Mouse (Mus musculus): ENCODE data around the gene Pex14. TPM values are rescaled to one million over a fixed set of nuclear protein-coding genes. Genes with fewer than 3 reads are reported as not detected.

Gene Pex14
- polyA plus RNA-seq, 1 experiment from 2014 or later = 67.3 TPM

DNA sequence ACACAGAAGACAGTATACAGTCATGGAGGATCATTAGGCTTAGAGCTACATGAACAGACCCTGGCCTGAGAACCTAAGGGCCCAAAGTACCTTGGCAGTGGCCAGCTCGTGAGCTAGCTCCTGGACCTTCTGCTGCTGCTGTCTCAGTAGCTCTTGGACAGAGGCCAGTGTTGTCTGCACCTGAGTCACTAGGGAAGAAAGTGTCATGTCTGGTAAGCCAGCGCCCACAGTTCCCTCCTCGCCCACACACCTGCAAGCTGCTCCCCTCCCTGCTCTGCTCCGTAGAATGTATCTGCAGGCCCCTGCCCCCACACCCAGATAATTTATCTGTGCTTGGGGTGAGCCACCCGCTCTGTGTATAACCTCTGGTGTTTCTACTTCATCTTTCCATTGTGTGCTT, 133.5 kb downstream of the Pex14 start:
- peaks cover 33% of the 10 kb centered on the region for H3K4me1 ChIP-seq (ENCODE audit: insufficient read depth, low read length)
- H3K27me3 ChIP-seq (ENCODE audit: insufficient read depth, low read length) = no peaks in the 10 kb centered on the region
- ATAC-seq (ENCODE audit: low FRiP score, low TSS enrichment) = no peak
- H3K4me3 ChIP-seq (ENCODE audit: low read length) = no peak overlapping the region
- H3K4me2 ChIP-seq (replicated peaks; ENCODE audit: low read depth, low read length) = no peak overlapping the region
- no peak overlapping the region for H3K27ac ChIP-seq (ENCODE audit: low read length)
- peaks cover 14% of the 10 kb centered on the region; the same call in 1 of the 2 replicates for H3K36me3 ChIP-seq (ENCODE audit: insufficient read depth, low read length)
- H3K9ac ChIP-seq (replicated peaks; ENCODE audit: low read length) = no peak overlapping the region
- WGBS = 69% methylated on average over 5 of the region's 5 CpGs
- H3K9me3 ChIP-seq (ENCODE audit: low read length) = no peaks in the 10 kb centered on the region

DNA sequence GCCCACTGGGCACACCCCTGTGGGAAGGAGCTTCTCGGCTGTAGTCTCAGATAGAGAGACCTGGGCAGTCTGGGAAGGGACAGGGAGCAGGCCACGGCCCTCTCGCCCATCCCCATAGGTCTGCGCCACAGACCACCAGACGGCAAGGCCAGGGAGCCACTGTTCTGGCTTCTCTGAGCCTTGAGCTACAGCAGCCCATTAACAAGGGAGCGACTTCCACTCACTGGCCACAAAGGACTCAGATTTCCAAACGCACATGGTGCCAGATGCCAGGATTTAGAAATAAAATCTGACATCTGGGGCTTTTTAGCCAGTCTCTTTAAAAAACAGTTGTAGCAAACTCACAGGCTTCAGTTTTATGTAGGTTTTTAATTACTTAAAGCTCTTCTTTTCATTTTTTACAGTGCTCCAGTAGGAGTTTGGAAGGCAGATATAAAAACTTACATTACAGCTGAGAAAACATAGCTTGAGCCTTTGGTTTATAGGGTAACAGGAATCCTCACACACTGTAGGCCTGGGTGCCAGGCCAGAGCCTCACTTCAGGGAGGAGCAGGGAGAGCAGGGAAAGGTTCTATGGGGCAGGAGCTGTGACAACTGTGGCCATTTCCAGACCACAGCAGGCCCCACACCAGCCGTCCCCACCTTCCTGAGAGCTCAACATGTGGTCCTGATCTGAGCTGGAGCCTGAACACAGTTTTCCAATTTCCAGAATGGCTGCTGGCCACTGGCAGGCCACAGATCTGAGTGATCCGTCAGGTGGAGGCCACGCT, 134.9 kb downstream of the Pex14 start:
- Histone ChIP-seq H3K27me3 (ENCODE audit: insufficient read depth, low read length) (no peaks in the 10 kb centered on the region), H3K9me3 (ENCODE audit: low read length) (no peaks in the 10 kb centered on the region), H3K9ac (replicated peaks; ENCODE audit: low read length) (no peak overlapping the region; the same call in 1 of the 2 replicates), H3K4me2 (replicated peaks; ENCODE audit: low read depth, low read length) (no peak overlapping the region), H3K27ac (ENCODE audit: low read length) (peak overlapping the region; percentile 58; the same call in 1 of the 2 replicates), H3K4me3 (ENCODE audit: low read length) (no peak overlapping the region), H3K4me1 (ENCODE audit: insufficient read depth, low read length) (peaks cover 25% of the 10 kb centered on the region), H3K36me3 (ENCODE audit: insufficient read depth, low read length) (peaks cover 22% of the 10 kb centered on the region; the same call in 1 of the 2 replicates)
- no peak for ATAC-seq (ENCODE audit: low FRiP score, low TSS enrichment)
- 70% methylated on average over 10 of the region's 10 CpGs for WGBS

DNA sequence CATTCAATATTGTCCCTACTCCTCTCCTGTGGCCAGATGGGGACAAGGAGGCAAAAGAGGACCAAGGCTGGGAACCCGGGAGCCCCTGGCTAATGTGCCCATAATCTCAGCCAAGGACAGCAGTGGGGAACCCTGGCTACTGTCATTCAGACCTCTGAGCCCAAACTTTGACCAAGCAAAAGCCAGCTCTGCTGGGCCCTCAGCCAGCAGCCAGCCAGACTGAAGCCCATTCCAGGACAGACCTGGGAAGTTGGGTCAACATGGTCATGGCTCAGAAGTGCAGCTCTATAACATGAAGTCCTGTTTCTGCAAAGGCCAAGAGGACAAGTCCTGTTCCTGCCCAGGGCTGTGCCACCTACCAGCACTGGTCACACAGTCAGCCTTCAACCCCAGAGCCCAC, 137.6 kb downstream of the Pex14 start:
- WGBS = 84% methylated on average over 1 of the region's 1 CpGs

DNA sequence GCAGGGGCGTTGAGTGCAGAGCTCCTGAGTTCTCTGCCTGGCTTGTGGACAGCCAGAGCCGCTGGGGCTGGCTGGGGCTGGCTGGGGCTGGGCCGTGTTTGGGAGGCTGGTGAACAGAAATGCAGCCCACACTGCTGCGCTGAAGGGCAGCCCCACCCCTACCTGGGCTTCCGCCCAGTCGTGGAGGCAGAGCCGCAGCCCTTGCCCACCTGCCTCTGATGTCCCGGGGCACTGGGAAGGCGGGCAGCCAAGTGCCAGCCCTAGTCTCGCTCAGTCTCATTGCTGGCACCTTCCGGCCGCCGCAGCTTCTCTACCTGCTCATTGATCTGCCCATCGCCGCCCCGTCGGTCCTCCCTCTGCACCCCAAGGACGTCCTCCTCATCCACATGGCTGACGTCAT, 138.6 kb downstream of the Pex14 start:
- Histone ChIP-seq H3K9me3 (ENCODE audit: low read length) (no peaks in the 10 kb centered on the region), H3K36me3 (ENCODE audit: insufficient read depth, low read length) (peaks cover 24% of the 10 kb centered on the region; the same call in 1 of the 2 replicates), H3K4me1 (ENCODE audit: insufficient read depth, low read length) (peaks cover 23% of the 10 kb centered on the region), H3K4me3 (ENCODE audit: low read length) (no peak overlapping the region), H3K27ac (ENCODE audit: low read length) (no peak overlapping the region), H3K27me3 (ENCODE audit: insufficient read depth, low read length) (no peaks in the 10 kb centered on the region), H3K4me2 (replicated peaks; ENCODE audit: low read depth, low read length) (no peak overlapping the region), H3K9ac (replicated peaks; ENCODE audit: low read length) (no peak overlapping the region)
- 92% methylated on average over 19 of the region's 19 CpGs for WGBS
- no peak for ATAC-seq (ENCODE audit: low FRiP score, low TSS enrichment)

More for the DNA sequence above, 137.6 kb downstream of the Pex14 start:
- H3K4me2 ChIP-seq (replicated peaks; ENCODE audit: low read depth, low read length) = no peak overlapping the region
- ATAC-seq (ENCODE audit: low FRiP score, low TSS enrichment) = no peak
- no peaks in the 10 kb centered on the region for H3K9me3 ChIP-seq (ENCODE audit: low read length)
- peaks cover 27% of the 10 kb centered on the region for H3K4me1 ChIP-seq (ENCODE audit: insufficient read depth, low read length)
- H3K9ac ChIP-seq (replicated peaks; ENCODE audit: low read length) = no peak overlapping the region
- H3K27me3 ChIP-seq (ENCODE audit: insufficient read depth, low read length) = no peaks in the 10 kb centered on the region
- no peak overlapping the region for H3K4me3 ChIP-seq (ENCODE audit: low read length)
- H3K36me3 ChIP-seq (ENCODE audit: insufficient read depth, low read length) = peaks cover 24% of the 10 kb centered on the region; the same call in 1 of the 2 replicates
- no peak overlapping the region for H3K27ac ChIP-seq (ENCODE audit: low read length)

DNA sequence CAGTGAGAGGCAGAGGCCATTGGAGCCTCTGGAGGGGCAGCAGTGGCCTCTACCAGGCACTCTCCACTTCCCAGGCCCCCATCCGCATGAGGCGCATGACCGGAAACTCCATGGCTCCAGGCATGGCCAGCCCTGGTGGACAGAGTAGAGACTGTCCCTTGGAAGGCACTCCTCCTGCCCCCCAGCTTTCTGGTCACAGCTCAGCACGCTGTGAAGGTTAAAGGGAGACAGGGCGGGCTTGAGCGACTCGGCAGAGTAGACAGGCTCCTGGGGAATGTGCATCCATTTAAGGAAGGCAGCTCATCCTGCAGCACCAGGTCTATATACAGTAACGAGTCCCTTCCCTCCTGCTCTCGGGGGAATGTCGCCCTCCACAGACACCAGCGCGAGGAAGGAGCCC, 139.7 kb downstream of the Pex14 start:
- Histone ChIP-seq H3K36me3 (ENCODE audit: insufficient read depth, low read length) (peaks cover 24% of the 10 kb centered on the region; the same call in 1 of the 2 replicates), H3K9ac (replicated peaks; ENCODE audit: low read length) (peak overlapping the region; percentile 36; the same call in 1 of the 2 replicates), H3K4me1 (ENCODE audit: insufficient read depth, low read length) (peaks cover 15% of the 10 kb centered on the region), H3K9me3 (ENCODE audit: low read length) (no peaks in the 10 kb centered on the region), H3K4me2 (replicated peaks; ENCODE audit: low read depth, low read length) (no peak overlapping the region), H3K27ac (ENCODE audit: low read length) (peak overlapping the region; percentile 64; the same call in 1 of the 2 replicates), H3K4me3 (ENCODE audit: low read length) (no peak overlapping the region), H3K27me3 (ENCODE audit: insufficient read depth, low read length) (no peaks in the 10 kb centered on the region)
- peak; percentile 82 for ATAC-seq (ENCODE audit: low FRiP score, low TSS enrichment)
- WGBS = 53% methylated on average over 12 of the region's 12 CpGs

- H3K27me3 ChIP-seq (ENCODE audit: insufficient read depth, low read length) = peaks cover 30% of the 10 kb centered on the region
- 81% methylated on average over 14 of the region's 14 CpGs for WGBS
- H3K4me3 ChIP-seq (ENCODE audit: low read length) = no peak overlapping the region
- peaks cover 39% of the 10 kb centered on the region for H3K4me1 ChIP-seq (ENCODE audit: insufficient read depth, low read length)
- 0 out of 2 replicates have a peak, but pooled peaks cover 3% of the 10 kb centered on the region for H3K36me3 ChIP-seq (ENCODE audit: insufficient read depth, low read length)
- peak overlapping the region; percentile 48; the same call in 1 of the 2 replicates for H3K27ac ChIP-seq (ENCODE audit: low read length)
- H3K9ac ChIP-seq (replicated peaks; ENCODE audit: low read length) = no peak overlapping the region
- no peak overlapping the region for H3K4me2 ChIP-seq (replicated peaks; ENCODE audit: low read depth, low read length)
- no peak for ATAC-seq (ENCODE audit: low FRiP score, low TSS enrichment)
- H3K9me3 ChIP-seq (ENCODE audit: low read length) = no peaks in the 10 kb centered on the region
These were observed 144.4 kb downstream of the Pex14 start for GRCm38 (mm10) chr4:148955131-148955813.

- Histone ChIP-seq H3K4me1 (ENCODE audit: insufficient read depth, low read length) (peaks cover 41% of the 10 kb centered on the region), H3K9me3 (ENCODE audit: low read length) (no peaks in the 10 kb centered on the region), H3K4me3 (ENCODE audit: low read length) (peak overlapping the region; percentile 37), H3K27me3 (ENCODE audit: insufficient read depth, low read length) (peaks cover 32% of the 10 kb centered on the region), H3K36me3 (ENCODE audit: insufficient read depth, low read length) (no peaks in the 10 kb centered on the region), H3K9ac (replicated peaks; ENCODE audit: low read length) (peak overlapping the region; percentile 18), H3K4me2 (replicated peaks; ENCODE audit: low read depth, low read length) (peak overlapping the region; percentile 58), H3K27ac (ENCODE audit: low read length) (no peak overlapping the region)
- WGBS = 7% methylated on average over 62 of the region's 69 CpGs
- no peak for ATAC-seq (ENCODE audit: low FRiP score, low TSS enrichment)
These were observed 147.1 kb downstream of the Pex14 start for GRCm38 (mm10) chr4:148952328-148953222.

- 0 out of 2 replicates have a peak, but pooled peaks have one; percentile 4 for ATAC-seq (ENCODE audit: low FRiP score, low TSS enrichment)
- Histone ChIP-seq H3K4me1 (ENCODE audit: insufficient read depth, low read length) (peaks cover 47% of the 10 kb centered on the region), H3K27ac (ENCODE audit: low read length) (no peak overlapping the region), H3K4me3 (ENCODE audit: low read length) (peak overlapping the region; percentile 37), H3K9me3 (ENCODE audit: low read length) (no peaks in the 10 kb centered on the region), H3K9ac (replicated peaks; ENCODE audit: low read length) (peak overlapping the region; percentile 42), H3K4me2 (replicated peaks; ENCODE audit: low read depth, low read length) (peak overlapping the region; percentile 58), H3K27me3 (ENCODE audit: insufficient read depth, low read length) (peaks cover 32% of the 10 kb centered on the region), H3K36me3 (ENCODE audit: insufficient read depth, low read length) (no peaks in the 10 kb centered on the region; the same call in 1 of the 2 replicates)
- WGBS = 6% methylated on average over 38 of the region's 44 CpGs
These were observed 147.8 kb downstream of the Pex14 start for GRCm38 (mm10) chr4:148951821-148952291.

All from kidney, embryonic 16.5 days (tissue).